Mouse (Mus musculus) CD4-positive helper T cell, adult 2 months (primary cell): ENCODE results near the gene Pdss2.
A peak's percentile ranks its signal among the peaks of the same experiment; 100 is the strongest.
"Not testable (repeated sequence)": the region's sequence is repeated elsewhere in the genome, so short reads cannot be mapped to it uniquely, and the experiment has no call there.

Experiments used
- DNase-seq: peaks from one replicate; pipeline ENCODE4 v3.0.0-alpha.2; 2012; ENCODE audit warnings: low read depth, missing footprints, low spot score

Gene Pdss2

DNA sequence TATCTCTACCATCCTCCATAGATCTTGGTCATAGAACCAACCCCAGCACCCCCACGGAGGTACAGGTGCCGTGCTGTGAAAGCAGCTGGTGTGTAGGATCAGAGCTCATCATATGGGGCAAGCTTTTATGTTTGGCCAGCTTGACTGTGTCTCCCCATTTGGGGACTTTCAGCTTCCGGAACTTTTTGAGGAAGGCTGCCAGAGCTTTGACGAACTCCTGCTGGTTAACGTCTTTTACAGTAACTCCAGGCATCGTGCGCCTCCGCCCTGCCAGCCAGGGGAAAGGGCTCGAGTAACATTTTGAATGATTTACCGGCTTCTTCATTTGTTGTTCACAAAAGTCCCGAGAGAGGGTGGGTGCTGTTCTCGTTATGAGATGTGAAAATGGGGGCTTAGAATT is 152.4 kb downstream of the Pdss2 start:
- DNase-seq, result no peak

DNA sequence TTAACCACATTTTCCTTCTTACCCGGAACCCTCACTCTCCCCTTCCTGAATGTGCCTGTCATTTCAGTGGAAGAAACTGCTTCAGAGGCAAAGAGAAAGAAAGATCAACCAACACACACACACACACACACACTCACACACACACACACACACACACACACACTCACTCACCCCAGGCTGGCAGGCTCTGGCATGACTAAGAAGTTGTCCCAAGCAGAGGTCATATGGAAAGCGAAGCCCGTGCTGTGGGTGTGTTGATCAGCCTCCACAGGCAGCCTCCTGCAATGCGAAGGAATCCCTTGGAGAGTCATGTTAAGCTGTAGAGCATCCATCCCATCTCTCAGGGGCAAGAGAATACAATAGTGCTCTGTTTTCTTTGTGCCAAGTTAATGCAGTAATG is 154.0 kb downstream of the Pdss2 start:
- DNase-seq, result peak; percentile 6

DNA sequence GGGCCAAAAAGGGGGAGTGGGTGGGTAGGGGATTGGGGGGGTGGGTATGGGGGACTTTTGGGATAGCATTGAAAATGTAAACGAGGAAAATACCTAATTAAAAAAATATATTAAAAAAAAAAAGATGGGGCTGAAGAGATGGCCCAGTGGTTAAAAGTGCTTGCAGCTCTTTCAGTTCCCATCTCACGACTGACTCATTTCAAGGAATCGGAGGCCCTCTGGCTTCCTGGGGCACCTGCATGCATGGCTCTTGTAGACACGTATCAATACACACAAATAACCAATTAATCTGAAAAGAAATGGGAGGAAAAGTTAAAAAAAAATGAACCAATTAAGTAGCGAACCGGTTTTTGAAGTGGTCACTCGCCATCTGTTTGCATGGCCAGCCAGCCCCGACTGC is 155.5 kb downstream of the Pdss2 start:
- DNase-seq, result no peak

DNA sequence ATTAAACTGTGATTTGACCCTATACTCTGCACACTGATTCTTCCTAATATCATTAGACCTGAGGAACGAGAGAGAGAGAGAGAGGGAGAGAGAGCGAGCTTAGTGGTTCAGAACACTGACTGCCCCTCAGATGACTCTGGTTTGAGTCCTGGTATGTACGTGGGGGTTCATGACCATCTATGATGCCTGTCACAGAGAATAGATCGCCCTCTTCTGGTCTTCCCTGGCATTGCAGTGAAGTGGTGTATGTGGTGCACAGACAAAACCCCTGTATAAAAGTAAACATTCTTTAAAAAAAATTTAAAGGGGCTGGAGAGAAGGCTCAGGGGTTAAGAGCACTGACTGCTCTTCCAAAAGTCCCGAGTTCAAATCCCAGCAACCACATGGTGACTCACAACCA is 157.0 kb downstream of the Pdss2 start:
- peak; percentile 57 for DNase-seq

DNA sequence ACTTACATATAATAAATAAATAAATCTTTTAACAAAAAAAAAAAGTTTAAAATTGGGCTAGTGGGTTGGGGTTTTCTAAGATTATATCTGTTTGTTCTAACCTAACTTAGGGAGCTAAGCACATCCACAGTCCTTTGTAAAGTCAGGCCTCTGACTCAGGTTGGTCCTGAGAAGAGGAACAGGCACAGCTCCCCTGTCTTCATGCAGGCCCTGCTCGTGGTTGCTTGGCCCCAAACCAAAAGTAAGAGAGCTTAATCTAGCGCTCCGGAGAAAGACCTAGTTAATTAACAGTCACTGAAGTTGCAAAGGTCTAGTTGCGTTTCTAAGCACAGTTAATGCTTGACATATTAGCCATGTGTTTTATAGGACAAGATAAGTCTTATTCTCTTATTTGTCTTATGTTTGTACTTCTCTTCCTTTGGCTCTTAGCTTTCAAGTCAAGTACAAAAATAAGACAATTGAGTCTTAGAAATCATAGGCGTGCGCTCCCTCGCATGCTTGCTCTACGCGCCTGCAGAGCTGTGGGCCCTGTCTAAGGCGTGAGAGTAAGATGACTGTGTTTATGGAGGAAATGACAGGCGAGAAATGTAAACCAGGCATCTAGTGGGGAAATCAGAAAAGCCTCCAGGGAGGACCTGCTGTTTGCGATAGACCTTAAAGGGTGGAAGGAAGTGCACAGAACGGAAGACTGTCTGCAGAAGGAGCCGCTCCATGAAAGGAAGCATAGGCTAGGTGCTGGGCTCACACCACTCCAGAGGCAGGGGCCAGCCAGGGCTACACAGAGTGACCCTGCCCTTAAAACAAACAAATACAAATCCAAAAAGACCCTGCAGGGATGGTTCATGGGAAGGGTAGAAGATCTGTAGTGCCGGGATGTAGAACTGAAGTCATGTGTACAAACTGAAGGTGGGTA is 157.7 kb downstream of the Pdss2 start:
- no peak for DNase-seq

DNA sequence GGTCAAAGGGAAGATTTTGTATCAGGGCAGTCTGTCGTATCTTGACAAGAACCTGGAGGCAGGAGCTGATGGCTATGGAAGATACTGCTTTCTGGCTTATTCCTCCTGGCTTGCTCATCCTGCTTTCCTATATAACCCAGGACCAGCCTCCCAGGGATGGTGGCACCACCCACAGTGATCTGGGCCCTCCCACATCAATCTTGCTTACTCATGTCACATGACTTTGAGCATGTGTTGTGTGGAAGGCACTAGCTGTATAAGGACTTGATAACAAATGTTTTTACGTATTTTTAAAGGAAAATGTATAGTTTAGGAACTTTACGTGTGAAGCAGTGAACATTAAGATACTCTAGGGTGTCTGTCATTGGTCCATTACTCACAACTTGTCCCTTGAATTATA is 161.4 kb downstream of the Pdss2 start:
- no peak for DNase-seq

DNA sequence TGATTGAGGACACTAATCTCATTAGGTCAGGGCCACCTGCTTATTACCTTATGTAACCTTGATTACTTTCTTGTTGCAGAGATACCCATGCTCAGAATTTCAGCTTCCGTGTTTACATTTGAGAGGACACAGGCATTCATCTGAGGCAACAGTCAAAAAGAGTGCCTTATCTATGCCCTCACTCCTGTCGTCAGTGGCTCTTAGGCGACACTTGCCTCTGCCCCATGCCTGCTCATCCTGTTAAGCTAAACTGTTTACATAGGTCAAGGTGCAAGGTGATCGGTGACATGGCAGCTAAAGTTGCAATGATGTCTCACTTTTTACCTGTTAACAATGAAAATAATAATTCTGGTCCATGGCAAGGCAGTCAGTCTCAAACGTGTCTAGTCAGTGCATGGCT is 163.3 kb downstream of the Pdss2 start:
- no peak for DNase-seq

DNA sequence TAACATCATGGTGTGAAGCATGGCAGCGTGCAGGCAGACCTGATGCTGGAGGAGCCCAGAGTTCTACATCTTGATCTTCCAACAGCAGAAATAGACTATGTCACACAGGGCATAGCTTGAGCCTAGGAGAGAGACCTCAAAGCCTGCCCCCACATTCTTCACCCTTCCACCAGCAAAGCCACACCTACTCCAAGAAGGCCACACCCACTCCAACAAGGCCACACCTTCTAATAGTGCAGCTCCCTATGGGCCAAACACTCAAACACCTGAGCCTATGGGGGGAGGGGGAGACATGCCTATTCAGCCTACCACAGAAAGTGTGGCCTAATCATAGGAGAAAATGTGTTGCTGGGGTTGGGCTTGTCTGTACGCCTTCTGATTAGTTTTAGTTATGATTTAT is 171.6 kb downstream of the Pdss2 start:
- no peak for DNase-seq

DNA sequence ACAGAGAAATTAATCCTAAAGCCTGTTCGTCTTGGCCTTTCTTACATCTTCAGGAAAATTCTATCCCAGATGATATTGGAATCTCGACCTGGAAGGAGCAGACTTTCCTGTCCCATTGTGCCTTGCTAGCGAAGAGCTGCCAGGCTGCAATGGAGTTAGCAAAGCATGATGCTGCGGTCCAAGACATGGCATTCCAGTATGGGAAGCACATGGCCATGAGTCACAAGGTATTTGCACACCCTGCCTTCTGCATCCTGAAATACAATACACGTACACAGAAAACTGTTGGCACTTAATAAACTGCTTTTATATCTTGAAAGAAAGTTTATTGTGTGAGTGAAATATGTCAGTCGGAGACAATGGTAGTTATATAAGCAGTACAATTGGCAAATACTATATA is 172.5 kb downstream of the Pdss2 start:
- DNase-seq, result no peak

DNA sequence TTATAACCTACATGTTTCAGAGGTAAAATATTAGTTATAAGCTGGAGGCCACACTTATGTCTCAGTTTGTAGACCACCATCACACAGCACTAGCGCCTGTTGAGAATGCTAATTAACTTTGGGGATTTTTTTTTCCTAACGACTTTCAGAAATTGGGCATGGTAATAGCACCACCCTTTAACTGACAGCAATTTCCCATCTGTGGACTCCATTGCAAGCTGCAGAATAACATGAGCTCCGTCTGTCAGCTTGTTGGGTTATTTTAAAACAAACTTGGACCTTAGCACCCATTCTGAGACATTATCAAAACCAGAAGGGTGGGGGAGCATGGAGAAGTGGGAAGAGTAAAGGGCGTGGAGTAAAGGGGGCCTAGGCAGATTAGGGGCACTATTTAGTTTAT is 174.5 kb downstream of the Pdss2 start:
- DNase-seq, result no peak

DNA sequence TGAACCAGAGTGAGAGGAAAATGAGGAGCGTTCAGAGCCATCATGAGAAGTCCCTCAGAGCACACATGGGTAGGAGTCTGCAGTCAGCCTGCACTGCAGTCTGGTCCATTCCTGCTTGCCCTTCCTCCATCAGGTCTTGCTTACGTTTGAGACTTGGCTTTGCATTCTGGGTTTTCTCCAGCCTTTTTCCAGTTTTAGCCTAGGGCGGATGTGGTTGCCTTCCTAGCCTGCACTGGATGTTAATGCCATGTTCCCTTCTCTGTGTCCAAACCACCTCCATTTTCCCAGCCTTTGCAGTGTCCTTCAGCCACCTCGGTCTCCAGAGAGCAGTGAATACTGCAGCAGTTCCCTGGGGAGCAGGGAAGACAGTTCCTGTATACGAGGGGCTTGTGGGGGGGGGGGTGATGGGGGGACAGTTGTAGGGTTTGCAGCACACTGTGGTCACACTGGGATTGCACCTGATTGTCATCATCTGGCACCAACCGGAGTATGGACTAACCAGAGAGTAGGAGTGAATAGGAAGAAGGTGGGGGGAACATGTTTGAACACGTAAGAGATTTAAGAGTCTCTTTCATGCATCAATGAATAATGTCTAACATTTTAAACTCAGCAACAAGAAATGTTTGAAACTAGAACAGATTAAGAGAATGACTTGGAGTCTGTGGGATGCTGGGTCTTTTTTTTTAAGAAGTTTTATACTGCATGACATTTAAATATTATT is 178.5 kb downstream of the Pdss2 start:
- no peak for DNase-seq

DNA sequence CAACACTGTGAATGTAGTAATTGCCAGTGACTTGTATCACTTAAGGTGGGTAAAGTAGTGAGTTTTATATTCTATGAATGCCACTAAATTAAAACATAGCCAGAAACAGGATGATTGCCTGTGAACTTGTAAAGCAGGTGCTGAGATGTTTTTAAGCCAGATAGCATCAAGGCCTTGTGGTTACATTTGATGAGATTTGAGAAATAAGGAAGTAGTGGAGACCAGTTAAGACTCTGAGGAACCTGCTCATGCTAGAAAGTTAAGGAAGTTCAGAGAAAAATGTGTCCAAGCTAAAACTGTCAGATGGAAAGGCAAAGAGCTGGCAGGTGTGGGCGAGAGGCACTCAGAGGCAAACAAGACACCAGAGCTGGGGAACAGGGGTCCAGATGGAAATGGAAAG is 184.8 kb downstream of the Pdss2 start:
- no peak for DNase-seq

DNA sequence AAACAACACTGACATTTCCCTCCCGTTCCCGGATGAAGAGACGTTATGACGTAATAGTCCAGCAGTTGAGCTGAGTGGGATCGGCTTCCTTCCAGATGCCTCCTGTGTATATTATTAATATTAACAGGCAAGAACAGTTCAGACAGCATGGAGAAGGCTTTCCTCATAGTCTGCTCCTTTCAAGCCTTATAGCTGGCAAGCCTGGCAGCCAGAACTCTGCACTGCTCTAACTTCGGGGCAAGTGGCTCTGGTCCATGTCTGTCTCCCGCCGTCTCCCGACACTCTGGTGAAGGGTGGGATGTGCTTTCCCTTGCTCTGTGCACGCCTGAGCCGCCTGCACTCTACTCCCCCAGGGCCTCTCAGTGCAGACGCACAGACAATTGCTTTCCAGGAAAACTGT is 185.6 kb downstream of the Pdss2 start:
- DNase-seq, result no peak

DNA sequence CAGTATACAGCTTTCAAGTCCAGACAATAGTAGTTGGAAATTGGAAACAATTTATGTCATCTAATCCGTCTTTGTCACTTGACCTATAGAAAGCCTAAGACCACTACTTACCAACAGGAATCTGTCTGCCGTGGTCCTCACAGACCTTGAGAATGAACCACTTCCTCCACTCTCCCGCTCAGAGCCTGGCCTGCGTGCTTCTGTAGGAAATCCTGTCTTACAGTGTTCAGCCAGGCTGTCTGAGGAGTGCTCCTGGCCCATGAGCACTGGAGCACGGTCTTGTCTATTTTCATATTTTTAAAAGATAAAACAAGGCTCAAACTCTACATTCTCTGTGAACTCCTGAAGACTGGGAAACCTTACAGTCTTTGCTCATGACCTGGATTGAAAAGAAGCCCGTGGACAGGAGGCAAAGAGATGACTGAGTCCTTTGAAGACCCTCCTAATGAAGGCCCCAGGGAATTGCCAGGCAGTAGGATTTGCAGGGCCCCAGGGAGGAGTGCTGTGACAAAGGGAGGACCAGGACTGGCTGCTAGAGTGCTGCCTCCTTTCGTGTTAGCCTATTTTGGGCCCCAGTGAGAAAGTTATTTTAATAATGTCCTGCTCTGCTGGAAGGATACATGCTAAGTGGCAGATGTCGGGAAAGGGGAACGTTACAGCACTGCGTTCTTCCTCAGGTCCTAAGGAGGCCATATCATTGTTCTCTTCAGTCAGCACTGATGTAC is 188.4 kb downstream of the Pdss2 start:
- no peak for DNase-seq

DNA sequence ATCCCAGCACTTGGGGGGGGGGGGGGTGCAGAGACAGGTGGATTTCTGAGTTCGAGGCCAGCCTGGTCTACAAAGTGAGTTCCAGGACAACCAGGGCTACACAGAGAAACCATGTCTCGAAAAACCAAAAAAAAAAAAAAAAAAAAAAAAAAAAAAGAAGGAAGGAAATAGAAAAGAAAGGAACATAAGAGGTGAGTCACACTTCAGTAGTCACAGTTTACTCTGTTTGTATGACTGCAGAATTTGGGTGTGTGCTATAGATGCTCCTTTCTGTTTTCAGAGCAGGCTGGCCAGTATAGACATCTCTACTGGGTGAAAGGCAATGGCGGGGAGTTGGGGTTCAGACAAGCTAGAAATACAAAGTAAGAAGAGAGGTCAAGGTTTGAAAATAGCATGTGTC is 189.9 kb downstream of the Pdss2 start:
- DNase-seq, result not testable (repeated sequence)

DNA sequence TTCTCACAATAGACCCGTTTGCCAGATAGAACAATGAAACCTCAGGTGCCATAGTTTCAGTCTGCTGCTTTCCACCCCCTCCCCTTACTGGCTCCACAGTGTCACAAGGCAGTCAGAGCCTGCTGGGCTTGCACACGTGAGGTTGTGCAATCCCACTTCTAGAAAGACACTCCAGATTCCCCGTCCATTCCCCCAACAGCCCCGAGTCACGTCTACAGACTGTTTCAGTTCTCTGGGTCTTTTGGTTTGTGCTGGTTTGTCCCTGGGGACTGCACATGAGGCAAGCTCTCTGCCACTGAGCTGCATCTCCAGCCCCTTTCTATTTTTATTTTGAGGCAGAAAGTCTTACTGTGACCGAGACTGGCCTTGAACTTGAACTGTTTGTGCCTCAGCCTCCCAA is 196.1 kb downstream of the Pdss2 start:
- DNase-seq, result no peak

DNA sequence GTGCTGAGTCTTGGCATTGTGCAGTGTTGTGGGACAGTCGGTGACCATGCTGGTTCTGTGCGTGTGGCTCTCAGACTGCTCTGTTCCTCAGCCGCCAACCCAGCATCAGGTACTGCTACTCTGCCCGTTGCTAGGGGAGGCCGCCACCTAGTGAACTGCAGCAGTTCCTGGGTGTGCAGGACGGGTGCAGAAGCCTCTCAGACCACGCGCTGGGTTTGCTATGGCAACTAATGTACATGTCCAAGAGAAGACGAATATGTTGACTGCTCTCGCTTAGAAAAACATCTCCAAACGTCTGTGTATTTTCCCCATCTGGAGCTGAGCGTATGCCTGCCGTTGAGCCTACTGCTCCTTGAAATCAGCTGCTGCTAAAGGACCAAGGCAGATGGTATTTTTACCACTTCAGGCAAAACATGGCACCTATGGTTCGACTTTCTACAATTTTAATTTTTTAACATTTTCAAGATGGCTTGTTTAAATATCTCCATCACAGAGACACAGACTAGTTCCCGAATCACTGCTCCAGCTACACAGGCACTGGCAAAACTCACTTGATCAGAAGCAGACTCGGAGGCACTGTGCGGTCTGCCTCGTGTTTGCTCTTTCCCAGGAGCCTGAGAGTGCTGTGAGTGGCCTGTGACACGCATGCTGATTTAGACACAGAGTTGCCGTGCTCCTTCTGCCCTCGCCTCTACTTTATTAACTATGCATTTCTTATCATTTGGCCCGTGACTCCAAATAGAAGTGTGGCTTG is 199.6 kb downstream of the Pdss2 start:
- no peak for DNase-seq

DNA sequence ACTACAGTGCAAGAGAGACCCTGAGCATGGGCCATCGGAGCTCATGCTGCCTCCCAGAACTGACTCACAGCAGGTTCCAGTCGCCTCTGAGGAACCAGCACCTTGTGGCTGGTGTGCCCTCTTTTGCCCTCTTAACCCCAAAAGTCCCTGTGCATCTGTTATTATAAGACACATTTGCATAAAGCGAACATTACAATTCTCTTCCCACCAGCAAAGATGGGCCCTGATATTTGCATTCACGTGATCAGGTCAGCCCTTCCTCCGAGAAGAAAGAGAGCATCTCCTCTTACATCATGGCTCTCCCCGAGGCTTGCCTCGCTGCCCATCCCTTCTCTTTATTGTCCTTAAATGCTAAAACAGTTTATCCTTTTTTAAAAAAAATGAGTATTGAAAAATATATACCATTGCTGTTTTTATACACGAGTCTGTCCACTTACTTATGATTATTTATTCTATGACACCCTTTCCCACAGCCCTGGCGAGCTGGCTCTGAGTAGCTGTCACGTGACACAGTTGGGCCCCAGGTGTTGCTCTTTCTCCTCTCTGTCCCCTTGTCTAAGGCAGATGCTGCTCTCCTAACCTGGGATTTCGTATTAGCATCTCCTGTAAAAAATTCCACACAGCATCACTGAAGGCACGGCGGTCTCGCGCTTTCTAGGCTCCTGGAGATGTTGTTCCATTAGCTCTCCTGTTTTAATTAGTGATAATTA is 200.9 kb downstream of the Pdss2 start:
- no peak for DNase-seq

DNA sequence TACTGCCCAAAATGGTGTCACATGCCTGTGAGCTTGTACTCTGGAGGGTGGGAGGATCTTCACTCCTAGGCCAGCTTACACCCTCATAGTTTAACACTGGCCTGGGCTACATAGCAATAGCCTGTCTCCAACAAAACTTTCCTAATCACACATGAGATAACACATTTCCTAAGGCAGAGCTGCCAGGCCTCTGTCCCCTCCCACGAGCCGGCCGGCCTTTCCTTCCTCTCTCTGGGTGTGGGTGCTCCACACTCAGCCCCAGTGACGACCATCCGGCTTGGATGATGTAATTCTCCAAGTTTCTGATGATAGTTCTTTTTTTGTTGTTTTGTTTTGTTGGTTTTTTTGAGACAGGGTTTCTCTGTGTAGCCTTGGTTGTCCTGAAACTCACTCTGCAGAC is 203.3 kb downstream of the Pdss2 start:
- no peak for DNase-seq

DNA sequence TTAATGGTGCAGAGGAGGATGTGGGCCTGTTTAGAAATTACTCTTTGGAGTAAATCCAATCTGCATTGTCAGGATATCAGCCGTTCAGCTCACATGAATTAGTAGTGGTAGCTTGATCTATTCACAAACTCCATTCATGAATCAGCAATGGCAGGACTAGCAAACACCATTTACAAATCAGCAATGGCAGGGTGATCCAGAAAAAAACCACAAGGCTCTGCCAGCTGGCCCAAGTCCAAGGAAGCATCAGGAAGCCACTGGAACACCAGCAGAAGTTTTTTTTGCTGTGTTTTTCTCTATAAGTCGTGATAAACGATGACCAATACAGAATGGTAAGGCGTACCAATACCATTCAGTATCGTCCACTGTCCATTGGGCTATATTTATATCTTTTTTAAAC is 209.3 kb downstream of the Pdss2 start:
- DNase-seq, result no peak

DNA sequence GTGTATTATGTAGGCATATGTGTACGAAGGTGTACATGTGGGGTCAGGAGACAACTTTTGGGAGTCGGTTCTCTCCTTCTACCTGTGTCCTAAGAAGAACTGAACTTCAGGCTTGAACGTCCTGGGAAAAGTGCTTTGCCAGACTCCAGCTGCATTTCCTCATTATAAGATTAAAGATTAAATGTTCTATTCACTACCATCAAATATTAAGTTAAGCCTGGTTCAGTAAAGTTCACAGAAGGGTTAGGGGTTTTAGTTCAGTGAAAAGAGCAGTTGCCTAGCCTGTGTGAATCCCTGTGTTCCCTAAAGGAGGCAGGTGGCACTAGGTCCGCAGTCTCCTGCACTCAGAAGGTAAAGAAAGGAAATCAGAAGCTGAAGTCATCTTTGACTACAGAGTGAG is 213.0 kb downstream of the Pdss2 start:
- no peak for DNase-seq
